Mouse (Mus musculus): ENCODE measurements around the gene Tuba1a. TPM values are rescaled to one million over a fixed set of nuclear protein-coding genes. Genes with fewer than 3 reads are reported as not detected.
A peak's percentile ranks its signal among the peaks of the same experiment; 100 is the strongest.
"Not testable (repeated sequence)": the region's sequence is repeated elsewhere in the genome, so short reads cannot be mapped to it uniquely, and the experiment has no call there.

Gene Tuba1a
- total RNA-seq, 4 experiments from 2014 or later, result 70.5 to 196 (median 116) TPM

DNA sequence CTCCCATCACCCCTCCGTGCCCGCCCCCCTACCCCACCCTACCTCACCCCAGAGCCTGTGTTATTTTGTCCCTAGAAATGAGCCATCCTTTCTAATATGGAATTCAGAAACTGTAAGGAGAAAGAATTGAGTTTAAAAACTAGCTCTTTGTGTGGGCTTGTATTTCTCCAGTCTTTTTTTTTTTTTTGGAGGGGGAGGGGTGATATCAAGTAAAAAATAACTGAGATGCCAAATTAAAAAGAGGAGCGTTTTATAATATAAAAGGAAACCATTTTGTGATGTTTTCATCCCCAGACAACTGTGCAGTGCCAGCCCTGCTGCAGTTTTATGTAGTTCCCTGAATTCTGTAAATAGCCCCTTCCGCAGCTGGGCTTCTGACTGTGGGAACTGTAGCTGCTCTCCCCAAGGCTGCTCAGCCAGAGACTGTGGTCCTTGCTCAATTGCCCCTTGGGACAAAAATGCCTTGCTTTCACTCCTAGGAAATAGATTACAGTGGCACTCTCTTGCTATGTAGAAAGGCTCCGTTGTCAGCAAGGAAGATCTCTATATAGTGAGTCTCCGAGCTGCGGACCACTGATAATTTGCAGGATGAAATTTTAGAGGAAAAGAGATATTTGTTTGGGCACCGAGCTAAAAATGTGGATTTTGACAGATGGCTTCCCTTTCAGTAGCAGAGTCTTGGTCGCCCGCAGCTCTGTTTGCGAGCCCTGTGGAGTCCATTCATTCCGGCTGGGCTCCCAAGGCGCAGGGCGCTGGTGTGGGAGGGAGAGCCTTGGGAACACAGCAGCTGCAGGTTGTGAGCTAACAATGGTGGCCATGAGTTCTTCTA lies 1.1 kb upstream of the Tuba1a start:
- no peak for DNase-seq

GRCm38 (mm10) chr15:98952751-98953400 lies 627 bp downstream of the Tuba1a start:
- DNase-seq, result peak; percentile 47

GRCm38 (mm10) chr15:98952063-98952455 lies 1.4 kb downstream of the Tuba1a start:
- no peak for DNase-seq

- DNase-seq, result not testable (repeated sequence)
These were observed 2.1 kb downstream of the Tuba1a start for GRCm38 (mm10) chr15:98951122-98952062.

DNA sequence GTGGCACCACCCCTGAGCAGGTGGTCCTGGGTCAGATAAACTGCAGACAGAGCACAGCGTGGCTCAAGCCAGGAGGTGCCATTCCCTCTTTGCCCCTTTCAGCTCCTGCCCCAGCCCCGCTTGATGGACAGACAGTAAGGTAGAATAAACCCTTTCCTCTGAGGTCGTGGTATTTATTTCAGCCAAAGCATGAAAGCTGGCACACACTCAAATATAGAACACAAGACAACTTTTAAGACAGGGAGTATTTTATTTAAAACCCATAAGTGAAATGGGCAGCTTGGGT lies 4.0 kb downstream of the Tuba1a start:
- no peak for DNase-seq

DNA sequence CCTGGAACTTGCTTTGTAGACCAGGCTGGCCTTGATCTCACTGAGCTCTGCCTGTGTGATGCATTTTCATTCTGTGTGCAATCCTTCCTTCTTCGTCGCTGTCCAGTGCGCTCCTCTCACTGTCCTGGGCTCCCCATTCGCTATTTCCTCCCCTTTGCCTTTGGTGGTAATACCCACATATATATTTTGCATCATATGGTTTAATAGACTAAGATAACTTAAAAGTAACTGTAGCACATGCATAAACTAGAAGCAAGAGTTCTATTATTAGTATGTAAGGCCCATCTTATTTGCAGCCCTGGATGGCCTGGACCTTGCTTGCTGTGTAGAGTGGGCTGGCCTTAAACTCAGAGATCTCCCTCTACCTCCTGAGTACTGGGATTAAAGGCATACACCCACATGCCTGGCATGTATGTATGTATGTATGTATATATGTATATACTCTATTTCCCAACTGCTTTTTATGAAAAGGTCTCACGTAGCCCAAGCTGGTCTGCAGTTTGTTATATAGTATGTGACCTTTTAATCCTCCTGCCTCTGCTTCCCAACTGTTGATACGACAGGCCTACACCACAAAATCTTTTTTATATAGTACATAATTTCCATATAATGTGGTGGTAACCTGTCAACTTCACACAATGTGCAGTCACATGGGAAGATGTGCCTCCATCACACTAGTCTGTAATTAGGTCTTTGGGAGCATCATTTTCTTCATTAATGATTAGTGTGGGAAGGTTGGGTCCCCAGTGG lies 4.5 kb downstream of the Tuba1a start:
- no peak for DNase-seq

- no peak for DNase-seq
These were observed 5.1 kb downstream of the Tuba1a start for GRCm38 (mm10) chr15:98948382-98948781.

- no peak for DNase-seq
These were observed 5.6 kb downstream of the Tuba1a start for GRCm38 (mm10) chr15:98947884-98948283.

DNA sequence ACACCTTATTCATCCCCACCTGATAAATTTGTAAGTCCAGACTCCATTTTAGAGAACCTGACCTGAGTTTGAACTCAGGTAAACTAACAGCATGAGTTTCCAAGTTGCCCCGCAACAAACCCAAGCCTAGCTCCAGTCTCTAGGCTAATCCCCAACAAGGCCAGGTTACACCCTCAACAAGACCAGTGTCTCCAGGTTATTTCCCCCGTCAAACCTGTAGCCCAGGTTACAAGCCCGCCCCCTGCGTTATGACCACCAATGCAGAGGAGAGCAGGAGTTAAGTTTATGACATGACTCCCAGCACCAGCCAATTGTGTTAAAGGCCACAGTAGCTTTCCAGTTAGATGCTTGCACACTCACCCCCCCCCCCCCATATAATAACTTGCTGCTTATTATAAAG lies 10.4 kb downstream of the Tuba1a start:
- DNase-seq, result no peak

DNA sequence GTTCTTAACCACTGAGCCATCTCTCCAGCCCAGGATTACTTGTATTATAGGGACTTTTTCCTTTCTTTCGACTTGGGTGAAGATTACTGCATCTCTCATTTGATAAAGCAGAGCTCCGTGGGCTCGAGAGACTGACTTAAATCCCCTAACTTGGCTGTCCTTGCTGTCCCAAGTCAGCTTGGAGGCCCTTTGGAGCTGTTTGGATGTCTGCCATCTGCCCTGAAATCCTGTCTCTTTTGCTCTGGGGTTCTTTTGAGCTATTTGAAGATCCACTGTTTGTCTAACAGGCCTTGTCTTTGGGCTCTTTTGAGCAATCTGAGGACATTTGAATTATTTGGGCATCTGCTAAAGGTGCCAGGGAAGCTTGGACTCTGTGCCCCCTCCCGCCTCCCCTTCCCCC lies 11.4 kb downstream of the Tuba1a start:
- DNase-seq, result no peak

DNA sequence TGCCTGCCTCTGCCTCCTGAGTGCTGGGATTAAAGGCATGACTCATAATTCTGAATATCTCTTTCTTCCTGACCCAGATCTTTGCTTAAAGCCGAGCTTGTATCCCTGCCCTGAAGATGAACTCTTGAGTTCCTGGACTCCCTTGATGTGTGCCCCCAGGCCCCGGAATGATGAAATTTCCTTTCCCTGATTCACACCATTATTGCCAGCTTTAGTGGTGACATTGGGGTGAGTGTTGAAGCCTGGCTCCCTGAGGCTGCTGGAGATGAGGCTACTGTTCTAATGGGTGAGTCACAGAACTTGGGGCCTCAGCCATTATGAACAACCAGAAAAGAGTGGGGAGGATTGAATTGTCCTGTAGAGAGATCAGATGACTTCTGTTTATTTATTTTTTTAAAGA lies 12.0 kb downstream of the Tuba1a start:
- DNase-seq, result no peak

- DNase-seq, result peak; percentile 57
These were observed 12.7 kb downstream of the Tuba1a start for GRCm38 (mm10) chr15:98940816-98941215.

DNA sequence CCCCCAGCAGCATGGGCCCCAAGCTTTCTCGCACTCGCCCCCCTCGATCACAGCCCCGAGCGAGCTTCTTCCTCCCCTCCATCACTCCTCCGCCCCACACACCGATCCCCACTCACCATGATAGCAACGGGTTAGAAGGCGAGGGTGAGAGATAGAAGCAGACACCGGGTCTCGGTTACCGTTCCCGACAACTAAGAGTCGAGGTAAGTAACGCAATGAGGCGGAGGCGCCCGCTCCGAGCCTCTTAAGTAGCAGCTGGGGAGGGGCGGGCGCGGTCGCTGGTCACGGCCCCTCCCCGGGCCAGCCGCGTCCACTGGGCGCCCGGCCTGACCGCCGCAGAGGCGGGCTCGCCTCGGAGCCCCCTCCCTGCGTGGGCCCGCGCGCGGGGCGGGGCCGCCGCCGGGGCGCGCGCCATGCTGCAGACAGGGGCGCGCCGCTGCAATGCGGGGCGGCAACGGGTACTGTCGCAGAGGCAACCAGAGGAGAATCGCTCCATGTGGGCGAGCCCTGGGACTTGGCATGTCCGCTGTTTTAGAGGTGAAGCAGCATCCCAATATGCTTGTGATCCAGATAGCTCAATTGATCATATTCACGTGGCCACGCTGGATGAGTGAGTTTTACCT lies 19.2 kb downstream of the Tuba1a start, which contains the start of gene Tuba1b:
Tuba1b (minus strand) TSS at position 349 of the 623 bp plus-strand sequence.
- DNase-seq, result peak; percentile 87

DNA sequence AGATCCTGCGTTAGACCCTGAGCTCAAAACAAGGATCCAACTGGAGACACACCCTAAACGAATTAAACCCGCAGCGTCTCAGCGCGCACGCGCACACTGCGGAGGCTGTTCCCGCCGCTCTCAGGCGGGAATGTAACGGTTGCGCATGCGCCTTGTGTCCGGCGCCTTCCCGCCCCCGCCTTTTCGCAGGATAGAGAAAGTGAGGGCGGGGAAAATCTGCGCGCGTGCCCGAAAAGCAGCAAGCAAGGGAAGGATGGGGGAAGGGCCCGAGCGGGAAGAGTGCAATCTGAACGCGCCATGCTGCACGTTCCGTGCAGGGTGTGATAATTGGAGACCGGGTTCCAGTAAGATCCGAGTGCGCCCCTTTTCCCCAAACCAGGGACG lies 19.7 kb downstream of the Tuba1a start:
- DNase-seq, result peak; percentile 93

DNA sequence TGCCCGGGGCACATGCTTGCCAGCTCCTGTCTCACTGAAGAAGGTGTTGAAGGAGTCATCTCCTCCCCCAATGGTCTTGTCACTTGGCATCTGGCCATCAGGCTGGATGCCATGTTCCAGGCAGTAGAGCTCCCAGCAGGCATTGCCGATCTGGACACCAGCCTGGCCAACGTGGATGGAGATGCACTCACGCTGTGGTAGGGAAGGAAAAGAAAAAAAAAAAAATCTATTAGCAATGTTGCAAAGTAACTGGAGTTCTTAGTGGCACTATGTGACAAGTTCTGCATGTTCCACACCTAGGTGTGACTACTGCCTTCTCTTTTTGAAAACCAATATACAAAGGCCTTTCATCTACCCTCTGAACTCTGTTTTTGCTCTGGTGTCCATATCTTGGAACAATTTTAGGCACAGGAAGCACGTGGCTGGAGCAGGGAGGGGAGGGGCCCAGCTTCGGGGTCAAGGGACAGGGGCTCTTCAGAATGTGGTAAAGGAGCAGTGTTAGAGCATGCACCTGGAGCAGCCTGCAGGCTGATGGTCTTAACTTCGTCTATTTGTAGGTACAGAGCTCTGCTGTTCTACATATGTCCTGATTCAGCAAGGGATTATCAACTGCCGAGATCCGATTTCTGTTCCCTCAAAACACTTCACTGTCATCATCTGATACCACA lies 20.4 kb downstream of the Tuba1a start:
- not testable (repeated sequence) for DNase-seq

DNA sequence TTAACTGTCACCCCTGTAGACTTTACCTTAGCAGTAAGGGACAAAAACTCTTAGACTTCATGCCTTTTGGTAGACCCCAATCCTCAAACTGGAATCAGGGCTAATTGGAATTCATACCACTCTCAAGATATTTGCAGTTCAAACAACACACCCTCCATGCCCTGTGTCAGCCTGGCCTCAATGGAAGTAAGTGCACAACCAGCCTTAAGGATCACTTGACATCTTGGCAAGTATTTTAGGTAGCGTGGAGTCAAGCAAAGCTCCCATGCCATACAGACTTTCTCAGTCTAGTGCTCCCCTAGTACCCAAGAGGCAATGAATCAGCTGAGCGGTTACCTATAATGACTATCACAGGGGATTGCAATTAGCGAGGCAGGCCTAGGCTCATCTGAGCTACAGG lies 22.5 kb downstream of the Tuba1a start:
- no peak for DNase-seq

DNA sequence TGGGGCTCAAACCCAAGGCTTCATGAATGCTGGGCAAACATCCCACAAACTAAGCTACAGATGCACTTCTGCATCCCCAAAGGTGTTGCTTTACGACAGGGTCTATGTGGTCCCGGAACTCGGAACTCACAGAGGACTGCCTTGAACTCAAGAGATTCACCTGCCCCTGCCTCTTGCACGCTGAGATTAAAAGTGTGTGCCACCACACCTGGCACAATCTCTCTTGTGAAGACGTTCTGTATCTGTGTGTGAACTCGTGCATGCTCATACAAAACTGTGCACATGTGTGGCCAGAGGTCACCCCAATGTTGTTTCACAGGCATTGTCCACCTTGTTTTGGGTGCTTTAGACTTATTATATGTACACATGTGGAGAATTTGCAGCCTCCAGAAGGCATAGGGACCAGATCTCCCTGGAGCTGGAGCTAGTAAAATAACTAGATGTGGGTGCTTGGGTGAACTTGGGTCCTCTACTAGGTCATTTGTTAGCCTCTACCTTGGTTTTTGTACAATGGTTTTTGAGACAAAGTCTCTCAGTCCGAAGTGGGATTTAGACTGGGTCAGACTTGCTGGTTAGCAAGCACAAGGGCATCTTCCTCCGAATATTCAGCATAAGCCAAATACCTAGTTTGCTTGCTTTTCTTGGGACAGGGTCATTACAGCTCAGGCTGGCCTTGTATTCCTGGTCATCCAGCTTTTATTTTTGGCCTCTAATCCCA lies 23.3 kb downstream of the Tuba1a start:
- no peak for DNase-seq

DNA sequence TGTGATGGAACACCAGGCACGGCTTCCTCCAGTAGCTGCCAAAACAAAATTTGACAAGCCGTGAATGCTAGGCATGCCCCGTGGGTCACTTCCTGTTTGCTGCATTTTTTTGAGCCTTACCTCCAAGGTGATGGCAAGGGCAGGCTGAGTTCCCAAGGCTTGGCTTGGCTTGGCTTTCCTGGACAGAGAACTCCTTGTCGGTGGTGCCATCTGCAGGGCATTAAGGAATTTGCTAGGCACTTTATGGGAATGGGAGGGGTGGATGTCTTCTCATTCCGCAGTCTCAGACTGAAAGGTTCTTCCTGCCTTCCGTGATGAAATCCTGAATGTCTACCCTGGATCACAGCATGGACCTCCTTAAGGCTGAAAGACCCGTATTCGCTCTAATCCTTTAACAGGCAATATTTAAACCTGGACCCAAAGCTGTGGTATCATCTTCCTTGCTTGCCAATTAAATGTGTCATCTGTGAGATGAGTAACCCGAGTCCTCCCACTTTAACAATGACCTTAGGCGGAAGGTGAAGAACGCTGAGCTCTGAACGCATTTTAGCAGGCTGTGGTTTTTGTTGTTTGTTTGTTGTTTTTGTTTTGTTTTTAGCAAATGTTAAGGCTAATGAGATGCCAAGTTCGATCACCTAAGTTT lies 24.8 kb downstream of the Tuba1a start:
- peak; percentile 67 for DNase-seq

DNA sequence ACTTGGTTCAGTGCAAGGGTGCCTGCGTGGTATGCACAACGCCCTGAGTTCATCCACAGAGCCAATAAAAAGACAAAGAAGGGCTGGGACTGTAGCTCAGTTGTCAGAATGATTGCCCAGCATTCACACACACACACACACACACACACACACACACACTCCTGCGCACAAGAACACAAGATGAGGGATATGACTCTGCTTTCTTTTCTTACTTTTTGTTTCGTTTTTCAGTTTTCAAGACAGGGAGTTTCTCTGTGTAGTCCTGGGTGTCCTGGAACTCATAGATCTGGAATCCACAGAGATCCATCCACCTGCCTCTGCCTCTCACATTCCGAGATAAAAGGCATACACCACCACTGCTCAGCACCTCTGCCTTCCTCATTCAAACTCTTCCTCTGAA lies 25.9 kb downstream of the Tuba1a start:
- DNase-seq, result no peak

DNA sequence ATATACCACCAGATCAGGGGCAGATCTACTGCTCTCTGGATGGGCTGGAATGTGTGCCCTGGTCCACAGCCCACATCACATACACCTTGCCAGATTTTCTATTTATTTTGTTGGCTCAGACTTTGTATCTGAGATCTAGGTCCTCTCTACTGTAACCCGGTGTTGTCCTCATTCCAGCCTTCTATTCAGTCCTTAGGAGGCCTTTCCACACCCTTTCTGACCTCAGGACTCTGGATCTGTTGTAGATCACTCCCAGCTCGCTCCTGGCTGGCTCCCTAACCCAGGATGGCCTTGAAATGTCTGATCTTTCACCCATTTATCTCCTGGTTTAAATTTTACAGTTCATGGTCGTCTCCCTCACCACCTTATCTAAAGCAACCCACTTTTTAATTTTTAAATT lies 28.8 kb downstream of the Tuba1a start:
- DNase-seq, result no peak
